Mouse (Mus musculus) E14TG2a.4 (cell line): ENCODE measurements around the gene Selenbp1.

Source experiments
- CTCF ChIP-seq: conservative IDR thresholded peaks from 2 replicates; pipeline ENCODE4 v1.5.1; 2014; ENCODE audit warnings: low read length
- NANOG ChIP-seq: IDR thresholded peaks from 2 replicates; pipeline ENCODE4 v1.6.1; 2014; ENCODE audit warnings: borderline replicate concordance, low read length, mixed read lengths
- POU5F1 ChIP-seq: IDR thresholded peaks from 2 replicates; pipeline ENCODE4 v1.6.1; 2014; ENCODE audit warnings: low read length, borderline replicate concordance

DNA sequence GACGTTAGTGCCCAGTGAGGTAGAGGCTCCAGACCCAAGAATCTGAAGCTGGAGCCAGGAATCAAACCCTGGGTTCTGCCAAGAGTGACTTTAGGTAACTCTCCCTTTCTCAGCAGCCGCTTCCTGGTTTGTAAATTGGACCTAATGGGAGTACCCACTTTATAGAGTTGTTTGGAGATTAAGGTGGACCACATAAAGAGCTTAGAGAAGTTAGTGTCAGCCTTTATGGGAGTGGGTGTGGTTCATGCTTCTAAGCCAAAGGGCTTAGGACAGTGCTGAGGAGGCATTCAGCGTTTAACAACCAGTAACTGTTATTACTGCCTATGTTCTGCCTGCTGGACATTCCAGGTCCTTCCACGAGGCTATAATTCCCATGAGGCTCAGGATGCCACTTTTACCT lies 14.0 kb upstream of the Selenbp1 start:
- no peak for TF ChIP-seq CTCF
- no peak for TF ChIP-seq POU5F1
- no peak for TF ChIP-seq NANOG
